Mouse (Mus musculus) right cerebral cortex, postnatal 25 days (tissue): Measurements from ENCODE around the gene Fbxo17.

Experiments
- DNase-seq: peaks from one replicate; pipeline ENCODE4 v3.0.0; 2022

Gene Fbxo17

GRCm38 (mm10) chr7:28719159-28719558 is 2.6 kb downstream of the Fbxo17 start:
- DNase-seq = no peak

GRCm38 (mm10) chr7:28719650-28720049 is 3.0 kb downstream of the Fbxo17 start:
- no peak for DNase-seq

DNA sequence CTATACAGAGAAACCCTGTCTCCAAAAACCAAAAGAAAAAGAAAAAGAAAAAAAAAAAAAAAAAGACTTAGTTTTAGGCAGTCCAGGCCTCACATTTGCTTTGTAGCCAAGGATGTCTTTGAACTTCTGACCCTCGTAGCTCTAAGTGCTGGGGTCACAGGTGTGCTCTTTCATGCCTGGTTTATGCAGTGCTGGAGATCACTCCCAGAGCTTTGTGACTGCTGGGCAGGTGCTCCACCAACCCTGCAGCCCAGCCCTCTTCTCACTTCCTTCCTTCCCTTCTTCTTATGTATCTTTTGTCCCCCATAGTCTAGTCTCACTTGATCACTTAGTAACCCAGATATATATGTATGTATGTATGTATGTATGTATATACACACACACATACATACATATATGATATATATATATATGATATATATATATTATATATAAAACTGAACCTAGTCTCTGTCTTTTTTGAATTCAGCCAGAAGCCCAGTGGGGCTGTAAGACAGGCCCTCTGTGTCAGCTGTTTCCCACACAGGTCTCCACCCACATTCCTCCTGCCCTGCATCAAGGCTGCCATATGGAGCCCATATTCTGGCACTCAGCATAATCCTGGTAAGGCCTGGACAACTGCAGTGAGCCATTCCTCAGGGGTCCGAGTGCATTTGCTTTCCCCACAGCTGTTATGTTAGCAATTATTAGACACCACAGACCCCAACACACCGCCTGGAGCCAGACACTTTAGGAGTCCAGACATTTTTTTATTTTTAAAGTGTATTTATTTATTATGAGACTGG is 4.3 kb downstream of the Fbxo17 start:
- DNase-seq = no peak

DNA sequence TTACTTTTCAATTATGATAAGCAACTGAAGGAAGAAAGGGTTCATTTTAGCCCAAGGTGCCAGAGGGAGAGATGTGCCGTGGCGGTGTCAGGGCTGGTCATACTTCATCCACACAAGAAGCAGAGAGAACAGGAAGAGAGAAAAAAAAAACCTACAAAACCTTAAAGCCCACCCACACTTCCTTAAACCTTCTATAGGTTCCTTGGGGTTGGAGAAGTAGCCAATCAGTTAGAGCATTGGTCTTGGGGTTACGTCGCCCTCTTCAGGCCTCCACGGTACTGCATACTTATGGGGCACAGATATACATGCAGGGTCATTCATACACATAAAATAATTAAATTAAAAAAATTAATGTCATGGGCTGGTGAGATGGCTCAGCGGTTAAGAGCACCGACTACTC is 5.5 kb downstream of the Fbxo17 start:
- DNase-seq = no peak

DNA sequence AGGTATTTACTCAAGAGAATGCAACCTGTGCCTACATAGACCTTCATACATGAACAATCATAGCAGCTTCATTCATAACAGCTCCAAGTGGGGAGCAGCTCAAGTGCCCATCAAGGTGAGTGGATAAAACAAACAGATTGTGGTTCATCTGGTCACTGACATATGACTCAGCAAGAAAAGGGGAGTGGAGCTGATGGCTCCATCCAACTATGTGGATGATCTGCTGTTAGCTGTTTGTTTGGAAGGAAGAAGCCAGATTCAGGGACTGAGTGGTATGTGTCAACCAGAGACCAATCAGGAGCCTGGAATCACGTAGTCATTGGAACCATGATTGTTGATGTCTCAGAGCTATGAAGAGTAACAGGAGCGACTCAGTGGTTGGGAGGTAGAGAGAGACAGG is 8.0 kb downstream of the Fbxo17 start:
- DNase-seq = no peak

DNA sequence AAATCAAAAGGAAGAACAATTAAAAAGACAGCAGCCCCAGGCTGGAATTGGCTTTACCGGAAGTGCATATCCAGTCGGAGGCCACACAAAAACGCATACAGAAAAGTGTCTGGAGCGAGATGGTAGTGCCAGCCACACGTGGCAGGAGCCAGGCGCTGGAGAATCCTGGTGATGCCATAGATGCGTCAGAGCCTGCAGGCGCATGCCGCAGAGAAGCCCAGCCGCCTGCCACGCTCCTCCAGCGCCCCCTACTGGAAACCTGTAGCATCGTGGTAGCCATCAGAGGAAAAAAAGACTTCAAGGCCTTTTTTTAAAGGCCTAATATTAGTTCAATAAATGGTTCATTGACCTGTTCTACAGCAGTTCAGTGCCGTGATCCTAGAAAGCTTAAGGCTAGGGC is 10.0 kb downstream of the Fbxo17 start:
- DNase-seq = peak; percentile 84

- DNase-seq = peak; percentile 44
These were observed 11.2 kb downstream of the Fbxo17 start for GRCm38 (mm10) chr7:28727649-28728340.

DNA sequence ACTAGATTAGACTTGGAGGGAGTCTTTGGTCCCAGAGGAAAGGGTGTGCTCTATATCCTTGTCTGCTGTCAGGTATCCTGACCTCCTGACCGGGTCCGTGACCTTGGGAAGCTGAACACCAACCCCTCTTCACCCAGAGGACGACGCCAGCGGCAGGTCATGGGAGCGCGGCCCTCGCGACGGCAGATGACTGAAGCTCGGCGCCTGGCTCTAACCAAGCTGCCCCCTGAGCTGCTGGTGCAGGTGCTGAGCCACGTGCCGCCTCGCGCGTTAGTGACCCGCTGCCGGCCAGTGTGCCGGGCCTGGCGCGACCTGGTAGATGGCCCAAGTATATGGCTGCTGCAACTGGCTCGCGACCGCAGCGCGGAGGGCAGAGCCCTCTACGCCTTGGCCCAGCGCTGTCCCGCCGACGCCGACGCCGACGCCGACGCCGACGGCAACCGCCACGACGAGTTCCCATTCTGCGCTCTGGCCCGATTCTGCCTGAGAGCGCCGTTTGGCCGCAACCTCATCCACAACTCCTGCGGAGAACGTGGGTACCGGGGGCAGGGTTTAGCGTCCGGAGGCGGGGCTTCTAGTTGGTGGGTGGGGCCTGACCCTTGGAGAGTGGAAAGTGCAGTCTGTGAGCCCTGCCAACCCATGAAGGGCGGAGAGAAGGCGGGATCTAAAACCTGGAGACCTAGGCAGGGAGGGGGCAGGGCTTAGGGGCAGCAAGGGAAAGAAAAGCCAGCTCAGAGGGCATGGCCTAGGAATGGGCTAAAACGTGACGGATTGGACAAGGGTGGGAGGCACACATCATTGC is 15.9 kb downstream of the Fbxo17 start:
- no peak for DNase-seq

GRCm38 (mm10) chr7:28733211-28733610 is 16.6 kb downstream of the Fbxo17 start:
- no peak for DNase-seq

GRCm38 (mm10) chr7:28735701-28736100 is 19.1 kb downstream of the Fbxo17 start:
- no peak for DNase-seq

DNA sequence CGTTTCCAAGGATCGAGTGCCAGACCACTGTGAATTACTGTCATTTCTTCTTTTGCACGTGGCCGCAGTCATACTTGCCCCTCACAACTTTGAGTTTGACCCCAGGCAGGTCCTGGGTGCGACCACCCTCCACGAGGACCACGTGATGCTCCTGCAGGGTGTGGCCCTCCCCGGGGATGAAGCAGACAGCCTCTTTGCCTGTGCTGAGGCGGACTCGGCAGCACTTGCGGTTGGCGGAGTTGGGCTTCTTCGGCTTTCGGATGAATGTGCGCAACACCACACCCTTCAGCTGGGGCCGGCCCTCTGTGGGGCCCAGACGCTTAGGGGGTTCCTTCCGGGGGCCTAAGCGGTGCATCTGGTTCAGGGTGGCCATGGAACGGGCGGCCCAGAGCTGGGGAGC is 23.2 kb downstream of the Fbxo17 start:
- no peak for DNase-seq

DNA sequence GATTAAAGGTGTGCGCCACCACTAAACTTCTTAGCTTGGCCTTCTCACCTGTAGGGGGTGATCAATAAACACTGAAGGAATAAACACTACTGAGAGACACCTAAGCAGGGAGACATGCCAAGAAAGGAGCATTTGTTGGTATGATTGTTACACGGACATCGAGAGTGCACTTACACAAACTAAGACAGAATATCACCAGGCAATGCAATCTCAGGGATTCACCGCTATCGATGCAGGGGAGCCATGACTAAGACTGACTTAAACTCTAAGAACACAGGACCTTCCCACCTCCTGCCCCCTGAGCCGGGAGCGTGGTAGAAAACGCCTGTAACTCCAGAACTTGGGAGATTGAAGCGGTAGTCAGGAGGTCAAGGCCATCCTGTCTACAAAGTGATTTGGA is 24.3 kb downstream of the Fbxo17 start:
- DNase-seq = no peak

DNA sequence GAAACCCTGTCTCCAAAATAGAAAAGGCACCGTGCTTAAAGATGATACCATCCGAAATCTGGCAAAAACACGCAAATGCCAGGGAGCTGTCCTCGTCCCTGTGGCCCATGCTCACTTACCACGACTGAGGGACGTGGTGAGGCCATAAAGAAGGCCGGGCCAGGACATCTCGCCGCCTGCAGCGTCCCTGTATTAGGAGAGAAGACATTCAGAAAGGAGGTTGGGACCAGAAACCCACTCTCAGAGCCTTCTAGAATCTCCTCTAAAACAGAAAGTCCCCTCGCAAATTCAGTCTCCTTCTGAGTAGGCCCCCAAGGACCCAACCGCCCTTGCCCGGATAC is 24.7 kb downstream of the Fbxo17 start:
- no peak for DNase-seq

DNA sequence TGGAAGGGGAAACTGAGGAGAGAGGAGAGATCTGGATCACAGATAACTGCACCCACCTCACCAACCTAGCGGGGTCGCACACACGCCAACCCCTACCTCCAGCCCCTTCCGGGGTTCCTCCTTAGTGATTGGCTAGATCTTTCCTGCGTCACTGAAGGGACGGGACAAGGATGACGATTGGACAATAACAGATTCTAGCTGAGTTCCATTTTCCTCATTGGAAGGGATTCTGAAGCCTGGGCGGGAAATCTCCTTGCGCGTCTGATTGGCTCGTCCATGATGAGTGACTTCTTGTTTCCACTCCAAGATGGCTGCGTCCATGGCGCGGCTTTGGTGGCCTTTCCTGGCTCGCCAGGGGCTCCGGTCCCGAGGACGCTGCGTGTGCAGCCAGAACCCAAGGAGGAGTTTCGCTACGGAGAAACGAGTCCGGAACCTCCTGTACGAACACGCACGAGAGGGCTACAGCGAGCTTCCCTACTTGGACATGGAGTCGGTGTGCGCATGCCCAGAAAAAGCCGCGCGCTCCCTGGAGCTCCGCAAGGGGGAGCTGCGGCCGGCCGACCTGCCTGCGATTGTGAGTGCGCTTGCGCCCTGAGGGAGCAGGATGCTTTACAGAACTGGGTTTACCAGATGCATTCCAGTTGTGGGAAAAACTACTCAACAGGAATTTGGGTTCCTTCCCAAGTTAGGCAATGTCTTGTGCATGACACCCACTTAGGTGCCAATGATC is 25.3 kb downstream of the Fbxo17 start, which contains the start of the genes Mrps12 and Sars2:
Gene Mrps12 (minus strand): TSS at position 112 of the 730 bp plus-strand sequence.
Gene Sars2 (plus strand): TSS at position 284 of the 730 bp plus-strand sequence.
- peak; percentile 95 for DNase-seq

- DNase-seq = no peak
These were observed 33.3 kb downstream of the Fbxo17 start for GRCm38 (mm10) chr7:28749935-28750334.

- no peak for DNase-seq
These were observed 39.5 kb downstream of the Fbxo17 start, which contains the start of gene Ccer2 for GRCm38 (mm10) chr7:28756079-28756478. TSS of gene Ccer2 (plus strand) at chr7:28756174.

DNA sequence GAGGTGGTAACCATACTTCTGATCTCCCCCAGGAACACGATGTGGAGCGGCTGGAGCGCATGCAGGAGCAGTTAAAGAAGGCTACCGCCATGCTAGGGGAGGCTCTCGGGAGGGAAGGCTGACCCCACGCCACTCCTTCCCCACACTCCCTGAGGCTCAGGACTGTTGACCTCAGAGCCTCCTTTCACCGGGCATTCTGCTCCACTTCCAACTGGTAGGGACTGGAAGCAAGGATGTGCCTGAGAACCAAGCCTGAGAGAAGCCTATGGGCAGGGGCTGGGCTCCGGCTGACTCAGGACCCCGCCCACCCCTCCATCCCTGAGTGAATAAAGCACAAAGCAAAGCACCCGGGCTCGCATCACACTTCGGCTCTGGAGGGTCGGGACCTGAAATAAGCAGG is 42.0 kb downstream of the Fbxo17 start:
- DNase-seq = no peak

GRCm38 (mm10) chr7:28761907-28762306 is 45.3 kb downstream of the Fbxo17 start:
- no peak for DNase-seq

- no peak for DNase-seq
These were observed 48.6 kb downstream of the Fbxo17 start for GRCm38 (mm10) chr7:28765211-28765610.

DNA sequence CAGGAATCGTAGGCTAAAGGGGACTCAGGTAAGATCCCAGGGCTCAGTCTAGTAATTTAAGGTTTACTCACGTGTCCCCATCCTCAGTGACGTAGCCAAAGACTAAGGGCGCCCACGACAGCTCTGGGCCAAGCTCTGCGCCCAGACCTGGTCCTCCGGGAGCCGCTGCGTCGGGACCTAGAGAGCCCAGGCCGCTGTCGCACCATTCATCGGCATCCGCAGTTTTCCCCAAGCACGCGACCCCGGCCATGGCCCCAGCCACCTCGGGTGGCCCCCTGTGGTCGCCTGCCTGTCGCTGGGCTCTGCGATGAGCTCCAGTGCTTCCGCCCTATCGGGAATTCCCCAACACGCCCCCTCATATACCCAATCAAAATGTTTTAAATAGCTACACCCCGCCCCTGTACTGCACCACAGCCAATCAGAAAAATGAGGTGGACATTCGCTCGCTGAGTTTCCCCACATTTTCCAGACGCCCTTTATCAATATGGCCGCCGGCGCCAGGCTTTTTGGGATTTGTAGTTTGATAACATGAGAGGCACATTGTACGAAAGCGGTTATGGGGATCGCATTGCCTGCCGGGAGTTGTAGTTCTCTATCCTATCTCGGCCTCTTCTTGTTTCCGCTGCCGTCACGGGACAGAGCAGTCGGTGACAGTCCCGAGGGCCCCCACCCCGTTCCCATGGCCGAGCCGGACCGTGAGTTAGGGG is 49.7 kb downstream of the Fbxo17 start, which contains the start of gene Sirt2:
Gene Sirt2 (plus strand): TSS at position 563 of the 707 bp plus-strand sequence.
- DNase-seq = peak; percentile 96

GRCm38 (mm10) chr7:28766910-28767309 is 50.3 kb downstream of the Fbxo17 start:
- no peak for DNase-seq

GRCm38 (mm10) chr7:28767462-28767965 is 50.9 kb downstream of the Fbxo17 start, which contains the start of gene Nfkbib:
TSS of gene Nfkbib (minus strand) at chr7:28767512.
- no peak for DNase-seq
